Mouse (Mus musculus): ENCODE measurements around the gene Gm4303. TPM values are rescaled to one million over a fixed set of nuclear protein-coding genes. Genes with fewer than 3 reads are reported as not detected.
"Not testable (repeated sequence)": the region's sequence is repeated elsewhere in the genome, so short reads cannot be mapped to it uniquely, and the experiment has no call there.

Gene Gm4303
- polyA plus RNA-seq (2015; fragmentation: Nextera tagmentation; extraction: Ambion mirVana), result not detected in 2 replicates

DNA sequence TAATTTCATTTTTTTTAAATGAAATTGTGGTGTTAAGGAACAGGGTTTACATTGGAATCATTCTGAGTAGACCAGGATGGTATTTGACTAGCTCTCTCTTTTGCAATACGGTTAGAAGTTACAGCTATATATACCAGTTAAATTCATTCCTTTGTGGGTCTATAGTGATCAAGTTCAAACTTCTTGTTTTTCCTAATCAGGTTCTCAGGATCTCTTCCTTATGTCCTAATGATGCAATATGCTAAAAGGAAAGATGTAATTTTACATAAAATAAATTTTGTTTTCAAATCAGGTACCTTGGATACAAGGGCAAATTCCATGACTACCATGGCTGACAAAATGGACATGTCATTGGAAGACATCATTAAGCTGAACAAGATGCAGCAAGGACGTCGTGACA, at the start of gene Gm4303:
TSS of gene Gm4303 (plus strand) at position 301 of the 400 bp plus-strand sequence.
- H3K9me3 ChIP-seq (ENCODE audit: control insufficient read depth); H3K4me2 ChIP-seq (replicated peaks; ENCODE audit: low read depth); H3K27me3 ChIP-seq (replicated peaks; ENCODE audit: control insufficient read depth, insufficient read depth, low read length); ATAC-seq; H3K9ac ChIP-seq (ENCODE audit: low read depth, low read length); H3K27ac ChIP-seq (ENCODE audit: low read depth, low read length); H3K4me1 ChIP-seq (replicated peaks; ENCODE audit: control insufficient read depth, insufficient read depth, low read length); H3K36me3 ChIP-seq (ENCODE audit: control insufficient read depth, insufficient read depth); H3K4me3 ChIP-seq (ENCODE audit: low read depth, low read length): not testable (repeated sequence)
- WGBS, result no CpG with 5 or more reads among the region's 3 CpGs

DNA sequence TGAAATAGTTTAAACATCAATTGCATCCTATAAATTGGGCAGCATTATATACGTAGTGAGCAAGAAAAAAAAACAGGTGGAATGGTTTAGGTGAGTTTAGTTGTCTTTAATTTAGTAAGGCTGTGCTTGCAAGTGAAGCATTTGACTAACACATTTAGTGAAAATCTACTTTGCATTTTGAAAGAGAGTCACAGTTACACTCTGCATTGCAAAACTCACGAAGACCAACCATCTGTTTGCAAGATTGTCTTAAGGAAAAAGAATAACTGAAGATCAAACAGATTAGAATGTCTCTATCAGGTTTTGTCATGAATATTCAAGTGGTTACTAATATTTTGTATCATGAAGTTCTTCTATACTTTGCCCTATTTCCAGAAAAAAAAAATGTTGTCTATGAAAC, 49.7 kb upstream of the Gm4303 start:
- no peaks in the 10 kb centered on the region for H3K9me3 ChIP-seq (ENCODE audit: control insufficient read depth)
- no peaks in the 10 kb centered on the region for H3K27me3 ChIP-seq (replicated peaks; ENCODE audit: control insufficient read depth, insufficient read depth, low read length)
- H3K4me1 ChIP-seq (replicated peaks; ENCODE audit: control insufficient read depth, insufficient read depth, low read length), result no peaks in the 10 kb centered on the region
- 84% methylated on average over 2 of the region's 2 CpGs for WGBS
- H3K4me2 ChIP-seq (replicated peaks; ENCODE audit: low read depth), result no peak overlapping the region
- no peak for ATAC-seq
- no peak overlapping the region for H3K27ac ChIP-seq (ENCODE audit: low read depth, low read length)
- no peak overlapping the region for H3K4me3 ChIP-seq (ENCODE audit: low read depth, low read length)
- H3K36me3 ChIP-seq (ENCODE audit: control insufficient read depth, insufficient read depth), result no peaks in the 10 kb centered on the region
- H3K9ac ChIP-seq (ENCODE audit: low read depth, low read length), result no peak overlapping the region
- TF ChIP-seq CTCF (IDR thresholded peaks at IDR 0.05; ENCODE audit: low read depth), result no peak

DNA sequence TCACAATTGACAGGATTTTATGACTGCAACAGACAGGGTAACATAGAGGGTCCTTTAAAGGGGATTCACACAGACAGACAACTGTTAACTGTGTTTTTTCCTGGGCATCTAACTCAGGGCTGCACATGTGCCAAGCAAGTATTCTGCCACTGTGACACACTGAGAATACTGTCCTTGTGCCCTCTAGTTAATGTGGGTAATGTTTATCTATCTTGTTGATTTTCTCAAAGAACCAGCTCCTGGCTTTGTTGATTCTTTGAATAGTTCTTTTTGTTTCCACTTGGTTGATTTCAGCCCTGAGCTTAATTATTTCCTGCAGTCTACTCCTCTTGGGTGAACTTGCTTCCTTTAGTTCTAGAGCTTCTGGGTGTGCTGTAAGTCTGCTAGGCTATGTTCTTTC, 45.7 kb upstream of the Gm4303 start:
- not testable (repeated sequence) for H3K4me1 ChIP-seq (replicated peaks; ENCODE audit: control insufficient read depth, insufficient read depth, low read length); H3K9me3 ChIP-seq (ENCODE audit: control insufficient read depth); H3K27me3 ChIP-seq (replicated peaks; ENCODE audit: control insufficient read depth, insufficient read depth, low read length); H3K4me3 ChIP-seq (ENCODE audit: low read depth, low read length); H3K36me3 ChIP-seq (ENCODE audit: control insufficient read depth, insufficient read depth); H3K4me2 ChIP-seq (replicated peaks; ENCODE audit: low read depth); ATAC-seq; H3K9ac ChIP-seq (ENCODE audit: low read depth, low read length); H3K27ac ChIP-seq (ENCODE audit: low read depth, low read length)

DNA sequence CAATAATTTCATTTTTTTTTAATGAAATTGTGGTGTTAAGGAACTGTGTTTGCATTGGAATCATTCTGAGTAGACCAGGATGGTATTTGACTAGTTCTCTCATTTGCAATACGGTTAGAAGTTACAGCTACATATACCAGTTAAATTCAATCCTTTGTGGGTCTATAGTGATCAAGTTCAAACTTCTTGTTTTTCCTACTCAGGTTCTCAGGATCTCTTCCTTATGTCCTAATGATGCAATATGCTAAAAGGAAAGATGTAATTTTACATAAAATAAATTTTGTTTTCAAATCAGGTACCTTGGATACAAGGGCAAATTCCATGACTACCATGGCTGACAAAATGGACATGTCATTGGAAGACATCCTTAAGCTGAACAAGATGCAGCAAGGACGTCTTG, 10.4 kb upstream of the Gm4303 start, which contains the start of gene Gm4301:
TSS of gene Gm4301 (plus strand) at position 301 of the 400 bp plus-strand sequence.
- H3K9ac ChIP-seq (ENCODE audit: low read depth, low read length), result not testable (repeated sequence)

DNA sequence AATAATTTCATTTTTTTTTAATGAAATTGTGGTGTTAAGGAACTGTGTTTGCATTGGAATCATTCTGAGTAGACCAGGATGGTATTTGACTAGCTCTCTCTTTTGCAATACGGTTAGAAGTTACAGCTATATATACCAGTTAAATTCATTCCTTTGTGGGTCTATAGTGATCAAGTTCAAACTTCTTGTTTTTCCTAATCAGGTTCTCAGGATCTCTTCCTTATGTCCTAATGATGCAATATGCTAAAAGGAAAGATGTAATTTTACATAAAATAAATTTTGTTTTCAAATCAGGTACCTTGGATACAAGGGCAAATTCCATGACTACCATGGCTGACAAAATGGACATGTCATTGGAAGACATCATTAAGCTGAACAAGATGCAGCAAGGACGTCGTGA, 5.2 kb upstream of the Gm4303 start, which contains the start of gene Gm4302:
TSS of gene Gm4302 (plus strand) at position 301 of the 400 bp plus-strand sequence.
- ATAC-seq; H3K9ac ChIP-seq (ENCODE audit: low read depth, low read length): not testable (repeated sequence)
- WGBS, result no CpG with 5 or more reads among the region's 3 CpGs

More for the DNA sequence above, 10.4 kb upstream of the Gm4303 start, which contains the start of gene Gm4301:
- not testable (repeated sequence) for H3K27ac ChIP-seq (ENCODE audit: low read depth, low read length); H3K4me3 ChIP-seq (ENCODE audit: low read depth, low read length); H3K9me3 ChIP-seq (ENCODE audit: control insufficient read depth); H3K4me1 ChIP-seq (replicated peaks; ENCODE audit: control insufficient read depth, insufficient read depth, low read length); H3K36me3 ChIP-seq (ENCODE audit: control insufficient read depth, insufficient read depth); H3K4me2 ChIP-seq (replicated peaks; ENCODE audit: low read depth); ATAC-seq; H3K27me3 ChIP-seq (replicated peaks; ENCODE audit: control insufficient read depth, insufficient read depth, low read length)
- WGBS, result no CpG with 5 or more reads among the region's 2 CpGs

DNA sequence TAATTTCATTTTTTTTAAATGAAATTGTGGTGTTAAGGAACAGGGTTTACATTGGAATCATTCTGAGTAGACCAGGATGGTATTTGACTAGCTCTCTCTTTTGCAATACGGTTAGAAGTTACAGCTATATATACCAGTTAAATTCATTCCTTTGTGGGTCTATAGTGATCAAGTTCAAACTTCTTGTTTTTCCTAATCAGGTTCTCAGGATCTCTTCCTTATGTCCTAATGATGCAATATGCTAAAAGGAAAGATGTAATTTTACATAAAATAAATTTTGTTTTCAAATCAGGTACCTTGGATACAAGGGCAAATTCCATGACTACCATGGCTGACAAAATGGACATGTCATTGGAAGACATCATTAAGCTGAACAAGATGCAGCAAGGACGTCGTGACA, 5.0 kb downstream of the Gm4303 start, which contains the start of gene Gm4305:
TSS of gene Gm4305 (plus strand) at position 301 of the 400 bp plus-strand sequence.
- not testable (repeated sequence) for H3K27me3 ChIP-seq (replicated peaks; ENCODE audit: control insufficient read depth, insufficient read depth, low read length); H3K36me3 ChIP-seq (ENCODE audit: control insufficient read depth, insufficient read depth); H3K27ac ChIP-seq (ENCODE audit: low read depth, low read length); H3K4me2 ChIP-seq (replicated peaks; ENCODE audit: low read depth); H3K9ac ChIP-seq (ENCODE audit: low read depth, low read length); H3K4me1 ChIP-seq (replicated peaks; ENCODE audit: control insufficient read depth, insufficient read depth, low read length); ATAC-seq; H3K9me3 ChIP-seq (ENCODE audit: control insufficient read depth); H3K4me3 ChIP-seq (ENCODE audit: low read depth, low read length)
- WGBS, result no CpG with 5 or more reads among the region's 3 CpGs

More for the DNA sequence above, 5.2 kb upstream of the Gm4303 start, which contains the start of gene Gm4302:
- H3K9me3 ChIP-seq (ENCODE audit: control insufficient read depth); H3K27me3 ChIP-seq (replicated peaks; ENCODE audit: control insufficient read depth, insufficient read depth, low read length); H3K4me2 ChIP-seq (replicated peaks; ENCODE audit: low read depth); H3K36me3 ChIP-seq (ENCODE audit: control insufficient read depth, insufficient read depth); H3K4me1 ChIP-seq (replicated peaks; ENCODE audit: control insufficient read depth, insufficient read depth, low read length); H3K4me3 ChIP-seq (ENCODE audit: low read depth, low read length); H3K27ac ChIP-seq (ENCODE audit: low read depth, low read length): not testable (repeated sequence)

DNA sequence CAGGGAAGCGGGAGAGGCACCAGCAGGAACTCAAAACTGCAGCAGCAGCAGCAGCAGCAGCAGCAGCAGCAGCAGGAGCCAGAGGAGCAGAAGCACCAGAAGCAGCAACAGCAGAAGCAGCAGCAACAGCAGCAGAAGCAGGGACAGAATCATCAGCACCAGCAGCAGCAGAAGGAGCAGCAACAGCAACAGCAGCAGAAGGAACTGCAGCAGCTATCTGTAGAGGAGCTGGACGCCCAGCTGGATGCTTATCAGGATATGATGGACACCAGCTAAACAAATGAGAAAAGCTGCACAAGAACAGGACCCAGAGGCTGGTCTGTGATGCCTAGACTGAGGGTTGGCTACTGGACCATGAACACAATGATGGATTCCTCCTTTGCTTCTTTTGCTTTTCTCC, 11.1 kb downstream of the Gm4303 start:
- H3K4me1 ChIP-seq (replicated peaks; ENCODE audit: control insufficient read depth, insufficient read depth, low read length); H3K36me3 ChIP-seq (ENCODE audit: control insufficient read depth, insufficient read depth); ATAC-seq; H3K9ac ChIP-seq (ENCODE audit: low read depth, low read length); H3K4me2 ChIP-seq (replicated peaks; ENCODE audit: low read depth); H3K4me3 ChIP-seq (ENCODE audit: low read depth, low read length); H3K27me3 ChIP-seq (replicated peaks; ENCODE audit: control insufficient read depth, insufficient read depth, low read length); H3K9me3 ChIP-seq (ENCODE audit: control insufficient read depth); H3K27ac ChIP-seq (ENCODE audit: low read depth, low read length): not testable (repeated sequence)
- 69% methylated on average over 2 of the region's 2 CpGs for WGBS

DNA sequence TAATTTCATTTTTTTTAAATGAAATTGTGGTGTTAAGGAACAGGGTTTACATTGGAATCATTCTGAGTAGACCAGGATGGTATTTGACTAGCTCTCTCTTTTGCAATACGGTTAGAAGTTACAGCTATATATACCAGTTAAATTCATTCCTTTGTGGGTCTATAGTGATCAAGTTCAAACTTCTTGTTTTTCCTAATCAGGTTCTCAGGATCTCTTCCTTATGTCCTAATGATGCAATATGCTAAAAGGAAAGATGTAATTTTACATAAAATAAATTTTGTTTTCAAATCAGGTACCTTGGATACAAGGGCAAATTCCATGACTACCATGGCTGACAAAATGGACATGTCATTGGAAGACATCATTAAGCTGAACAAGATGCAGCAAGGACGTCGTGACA, 15.3 kb downstream of the Gm4303 start, which contains the start of gene Gm4307:
TSS of gene Gm4307 (plus strand) at position 301 of the 400 bp plus-strand sequence.
- not testable (repeated sequence) for H3K36me3 ChIP-seq (ENCODE audit: control insufficient read depth, insufficient read depth); H3K9me3 ChIP-seq (ENCODE audit: control insufficient read depth); H3K9ac ChIP-seq (ENCODE audit: low read depth, low read length); H3K4me2 ChIP-seq (replicated peaks; ENCODE audit: low read depth); H3K27me3 ChIP-seq (replicated peaks; ENCODE audit: control insufficient read depth, insufficient read depth, low read length); ATAC-seq; H3K4me3 ChIP-seq (ENCODE audit: low read depth, low read length); H3K4me1 ChIP-seq (replicated peaks; ENCODE audit: control insufficient read depth, insufficient read depth, low read length); H3K27ac ChIP-seq (ENCODE audit: low read depth, low read length)
- no CpG with 5 or more reads among the region's 3 CpGs for WGBS

DNA sequence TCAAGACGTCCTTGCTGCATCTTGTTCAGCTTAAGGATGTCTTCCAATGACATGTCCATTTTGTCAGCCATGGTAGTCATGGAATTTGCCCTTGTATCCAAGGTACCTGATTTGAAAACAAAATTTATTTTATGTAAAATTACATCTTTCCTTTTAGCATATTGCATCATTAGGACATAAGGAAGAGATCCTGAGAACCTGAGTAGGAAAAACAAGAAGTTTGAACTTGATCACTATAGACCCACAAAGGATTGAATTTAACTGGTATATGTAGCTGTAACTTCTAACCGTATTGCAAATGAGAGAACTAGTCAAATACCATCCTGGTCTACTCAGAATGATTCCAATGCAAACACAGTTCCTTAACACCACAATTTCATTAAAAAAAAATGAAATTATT, 36.7 kb downstream of the Gm4303 start, which contains the start of gene Gm4312:
TSS of gene Gm4312 (minus strand) at position 101 of the 400 bp plus-strand sequence.
- H3K4me1 ChIP-seq (replicated peaks; ENCODE audit: control insufficient read depth, insufficient read depth, low read length); H3K27ac ChIP-seq (ENCODE audit: low read depth, low read length); H3K9ac ChIP-seq (ENCODE audit: low read depth, low read length); H3K4me2 ChIP-seq (replicated peaks; ENCODE audit: low read depth); H3K36me3 ChIP-seq (ENCODE audit: control insufficient read depth, insufficient read depth); ATAC-seq; H3K27me3 ChIP-seq (replicated peaks; ENCODE audit: control insufficient read depth, insufficient read depth, low read length); H3K9me3 ChIP-seq (ENCODE audit: control insufficient read depth); H3K4me3 ChIP-seq (ENCODE audit: low read depth, low read length): not testable (repeated sequence)
- no CpG with 5 or more reads among the region's 2 CpGs for WGBS

All from intestine, postnatal 0 days (tissue).